Mouse (Mus musculus): ENCODE results near the gene Sec1. TPM values are rescaled to one million over a fixed set of nuclear protein-coding genes. Genes with fewer than 3 reads are reported as not detected.
"Not testable (repeated sequence)": the region's sequence is repeated elsewhere in the genome, so short reads cannot be mapped to it uniquely, and the experiment has no call there.

Gene Sec1
- polyA plus RNA-seq, 1 experiment from 2014 or later = 0.42 TPM

GRCm38 (mm10) chr7:45665303-45666138 is 28.7 kb downstream of the Sec1 start:
- H3K4me3 ChIP-seq = no peak overlapping the region
- peak overlapping the region; percentile 11; the same call in 1 of the 2 replicates for H3K4me2 ChIP-seq
- H3K27ac ChIP-seq = no peak overlapping the region
- 0 out of 2 replicates have a peak, but pooled peaks have one; percentile 27 for ATAC-seq (ENCODE audit: borderline replicate concordance, extremely low read depth, low FRiP score, low TSS enrichment)
- no peak overlapping the region for H3K9ac ChIP-seq
- H3K27me3 ChIP-seq = no peaks in the 10 kb centered on the region
- H3K9me3 ChIP-seq = no peaks in the 10 kb centered on the region
- H3K36me3 ChIP-seq = no peaks in the 10 kb centered on the region
- H3K4me1 ChIP-seq = peaks cover 20% of the 10 kb centered on the region
- 36% methylated on average over 13 of the region's 13 CpGs for WGBS

- H3K9me3 ChIP-seq; H3K36me3 ChIP-seq; H3K4me2 ChIP-seq; H3K27me3 ChIP-seq; H3K27ac ChIP-seq; ATAC-seq (ENCODE audit: borderline replicate concordance, extremely low read depth, low FRiP score, low TSS enrichment); H3K4me3 ChIP-seq; H3K9ac ChIP-seq: not testable (repeated sequence)
- peaks cover 18% of the 10 kb centered on the region for H3K4me1 ChIP-seq
- WGBS = 86% methylated on average over 6 of the region's 6 CpGs
Measured at GRCm38 (mm10) chr7:45661702-45662101, 32.5 kb downstream of the Sec1 start.

- WGBS = 72% methylated on average over 11 of the region's 11 CpGs
- H3K36me3 ChIP-seq = no peaks in the 10 kb centered on the region
- no peak overlapping the region for H3K9ac ChIP-seq
Measured at GRCm38 (mm10) chr7:45660746-45661478, 33.3 kb downstream of the Sec1 start.

DNA sequence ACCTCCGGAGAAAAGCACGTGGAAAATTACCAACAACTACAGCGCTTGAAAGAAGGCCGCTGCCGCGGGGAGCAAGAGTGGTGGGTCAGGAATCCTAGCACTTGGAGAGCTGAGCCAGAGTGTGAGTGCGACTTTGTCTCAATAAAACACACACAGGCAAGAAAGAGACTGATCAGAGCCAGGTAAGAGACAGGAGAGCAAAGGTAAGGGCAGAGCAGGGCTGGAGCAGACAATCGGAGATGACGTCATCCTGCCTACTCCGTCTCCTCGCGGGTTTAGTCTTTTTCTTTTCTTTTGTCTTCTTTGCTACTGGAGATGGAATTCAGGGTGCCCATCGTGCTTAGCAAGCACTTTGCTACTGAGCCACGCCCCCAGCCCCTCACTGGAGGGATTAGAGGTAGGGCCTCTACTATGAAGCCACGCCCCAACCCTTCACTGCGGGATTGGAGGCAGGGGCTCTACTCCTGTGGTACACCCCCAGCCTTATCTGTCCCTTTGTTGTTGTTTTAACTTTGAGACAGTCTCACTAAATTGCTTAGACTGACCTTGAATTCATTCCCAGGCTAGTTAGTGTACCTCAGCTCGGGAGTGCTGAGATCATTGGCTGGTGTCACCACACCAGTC is 39.7 kb downstream of the Sec1 start:
- Histone ChIP-seq H3K4me3 (peak overlapping the region; percentile 12; the same call in 1 of the 2 replicates), H3K4me2 (peak overlapping the region; percentile 50), H3K27me3 (no peaks in the 10 kb centered on the region), H3K9ac (no peak overlapping the region), H3K36me3 (no peaks in the 10 kb centered on the region), H3K4me1 (peaks cover 7% of the 10 kb centered on the region), H3K27ac (no peak overlapping the region), H3K9me3 (no peaks in the 10 kb centered on the region)
- peak; percentile 46; the same call in 1 of the 2 replicates for ATAC-seq (ENCODE audit: borderline replicate concordance, extremely low read depth, low FRiP score, low TSS enrichment)
- 26% methylated on average over 17 of the region's 17 CpGs for WGBS

More at GRCm38 (mm10) chr7:45660746-45661478, 33.3 kb downstream of the Sec1 start:
- Histone ChIP-seq H3K27me3 (no peaks in the 10 kb centered on the region), H3K4me2 (no peak overlapping the region), H3K27ac (no peak overlapping the region), H3K4me3 (no peak overlapping the region), H3K9me3 (no peaks in the 10 kb centered on the region), H3K4me1 (peaks cover 17% of the 10 kb centered on the region)
- ATAC-seq (ENCODE audit: borderline replicate concordance, extremely low read depth, low FRiP score, low TSS enrichment) = no peak

GRCm38 (mm10) chr7:45650484-45650883 is 43.7 kb downstream of the Sec1 start:
- H3K4me2 ChIP-seq; ATAC-seq (ENCODE audit: borderline replicate concordance, extremely low read depth, low FRiP score, low TSS enrichment); H3K4me1 ChIP-seq; H3K27ac ChIP-seq; H3K9me3 ChIP-seq; H3K9ac ChIP-seq; H3K27me3 ChIP-seq; H3K4me3 ChIP-seq; H3K36me3 ChIP-seq: not testable (repeated sequence)
- 89% methylated on average over 20 of the region's 20 CpGs for WGBS

GRCm38 (mm10) chr7:45649351-45649750 is 44.9 kb downstream of the Sec1 start:
- 73% methylated on average over 8 of the region's 8 CpGs for WGBS
- Histone ChIP-seq H3K4me3 (no peak overlapping the region), H3K9me3 (no peaks in the 10 kb centered on the region), H3K4me1 (peaks cover 10% of the 10 kb centered on the region), H3K9ac (no peak overlapping the region), H3K4me2 (no peak overlapping the region), H3K36me3 (no peaks in the 10 kb centered on the region), H3K27ac (no peak overlapping the region), H3K27me3 (no peaks in the 10 kb centered on the region)
- no peak for ATAC-seq (ENCODE audit: borderline replicate concordance, extremely low read depth, low FRiP score, low TSS enrichment)

GRCm38 (mm10) chr7:45646671-45647070 is 47.5 kb downstream of the Sec1 start:
- peaks cover 28% of the 10 kb centered on the region for H3K4me1 ChIP-seq
- H3K4me2 ChIP-seq = no peak overlapping the region
- no peak overlapping the region for H3K27ac ChIP-seq
- ATAC-seq (ENCODE audit: borderline replicate concordance, extremely low read depth, low FRiP score, low TSS enrichment) = no peak
- no peak overlapping the region for H3K4me3 ChIP-seq
- H3K27me3 ChIP-seq = no peaks in the 10 kb centered on the region
- no peaks in the 10 kb centered on the region for H3K9me3 ChIP-seq
- no peaks in the 10 kb centered on the region for H3K36me3 ChIP-seq
- 73% methylated on average over 4 of the region's 4 CpGs for WGBS
- H3K9ac ChIP-seq = no peak overlapping the region

DNA sequence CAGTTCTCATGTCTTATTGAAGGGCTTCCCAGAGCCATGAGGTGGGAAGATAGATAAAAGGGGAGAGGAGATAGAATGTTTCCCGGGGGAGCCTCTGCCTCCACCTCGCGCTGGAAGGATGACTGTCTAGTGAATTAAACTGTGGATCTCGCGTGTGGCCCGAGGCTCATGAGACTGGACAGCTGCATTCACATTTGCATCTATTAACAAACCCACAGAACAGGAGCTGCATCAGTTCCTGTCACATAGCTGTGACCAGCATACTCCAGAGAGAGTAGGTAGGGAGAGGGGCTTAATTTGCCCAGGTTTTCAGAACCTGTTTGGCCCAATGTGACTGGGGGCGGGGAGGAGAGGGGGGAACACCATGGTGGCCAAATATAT is 48.6 kb downstream of the Sec1 start:
- 81% methylated on average over 7 of the region's 7 CpGs for WGBS

GRCm38 (mm10) chr7:45644872-45645590 is 49.2 kb downstream of the Sec1 start:
- 68% methylated on average over 6 of the region's 6 CpGs for WGBS
- Histone ChIP-seq H3K9me3 (no peaks in the 10 kb centered on the region), H3K4me3 (no peak overlapping the region), H3K4me2 (peak overlapping the region; percentile 84), H3K36me3 (no peaks in the 10 kb centered on the region), H3K27ac (no peak overlapping the region), H3K27me3 (no peaks in the 10 kb centered on the region), H3K4me1 (peaks cover 44% of the 10 kb centered on the region), H3K9ac (no peak overlapping the region)
- ATAC-seq (ENCODE audit: borderline replicate concordance, extremely low read depth, low FRiP score, low TSS enrichment) = no peak

More for the DNA sequence above, 48.6 kb downstream of the Sec1 start:
- Histone ChIP-seq H3K27ac (no peak overlapping the region), H3K4me2 (no peak overlapping the region), H3K36me3 (no peaks in the 10 kb centered on the region), H3K4me3 (no peak overlapping the region), H3K4me1 (peaks cover 39% of the 10 kb centered on the region), H3K9me3 (no peaks in the 10 kb centered on the region), H3K9ac (no peak overlapping the region), H3K27me3 (no peaks in the 10 kb centered on the region)
- ATAC-seq (ENCODE audit: borderline replicate concordance, extremely low read depth, low FRiP score, low TSS enrichment) = no peak

- peak overlapping the region; percentile 62 for H3K27ac ChIP-seq
- no peaks in the 10 kb centered on the region for H3K9me3 ChIP-seq
- peak overlapping the region; percentile 34; the same call in 1 of the 2 replicates for H3K9ac ChIP-seq
- H3K36me3 ChIP-seq = no peaks in the 10 kb centered on the region
- no peaks in the 10 kb centered on the region for H3K27me3 ChIP-seq
- peak overlapping the region; percentile 48 for H3K4me3 ChIP-seq
- WGBS = 9% methylated on average over 18 of the region's 18 CpGs
- peak; percentile 5; the same call in 1 of the 2 replicates for ATAC-seq (ENCODE audit: borderline replicate concordance, extremely low read depth, low FRiP score, low TSS enrichment)
- H3K4me1 ChIP-seq = peaks cover 50% of the 10 kb centered on the region
- H3K4me2 ChIP-seq = peak overlapping the region; percentile 84
Measured at GRCm38 (mm10) chr7:45644183-45644582, 50.0 kb downstream of the Sec1 start.

GRCm38 (mm10) chr7:45643441-45644178 is 50.6 kb downstream of the Sec1 start:
- 3% methylated on average over 28 of the region's 28 CpGs for WGBS
- Histone ChIP-seq H3K4me1 (peaks cover 50% of the 10 kb centered on the region), H3K9ac (peak overlapping the region; percentile 66), H3K9me3 (no peaks in the 10 kb centered on the region), H3K4me3 (peak overlapping the region; percentile 48), H3K27me3 (no peaks in the 10 kb centered on the region), H3K36me3 (no peaks in the 10 kb centered on the region), H3K4me2 (peak overlapping the region; percentile 84), H3K27ac (peak overlapping the region; percentile 88)
- peak; percentile 94 for ATAC-seq (ENCODE audit: borderline replicate concordance, extremely low read depth, low FRiP score, low TSS enrichment)
